Mouse (Mus musculus) heart, adult 2 months (tissue): ENCODE results near the gene Cmip. TPM values are rescaled to one million over a fixed set of nuclear protein-coding genes. Genes with fewer than 3 reads are reported as not detected.

Experiments used
- DNase-seq, 2 experiments: peaks; one replicate each; pipeline ENCODE4 v3.0.0; 2021
- H3K27ac ChIP-seq: fragments of 200-600 bp; 2 replicates; pipeline ENCODE4 v1.8.1; 2022
- H3K27me3 ChIP-seq: fragments of 200-500 bp; 2 replicates; pipeline ENCODE4 v1.6.1; 2012; ENCODE audit warnings: mild to moderate bottlenecking, low read length, inconsistent platforms, mixed read lengths; ENCODE audit not compliant: control insufficient read depth, insufficient read depth
- H3K36me3 ChIP-seq: fragments of 200-500 bp; 2 replicates; pipeline ENCODE4 v1.6.1; 2012; ENCODE audit warnings: low read length, inconsistent platforms; ENCODE audit not compliant: control insufficient read depth, insufficient read depth
- H3K4me1 ChIP-seq: fragments of 200-500 bp; 2 replicates; pipeline ENCODE4 v1.6.1; 2011; ENCODE audit warnings: low read length; ENCODE audit not compliant: control insufficient read depth, insufficient read depth
- H3K4me3 ChIP-seq: fragments of 200-600 bp; 2 replicates; pipeline ENCODE4 v1.8.1; 2022
- H3K79me2 ChIP-seq: fragments of 200-500 bp; replicated peaks from 2 replicates; pipeline ENCODE4 v1.6.1; 2012; ENCODE audit warnings: mild to moderate bottlenecking, inconsistent platforms, low read length, moderate library complexity, mixed read lengths; ENCODE audit not compliant: control insufficient read depth, insufficient read depth
- H3K9ac ChIP-seq: fragments of 200-500 bp; 2 replicates; pipeline ENCODE4 v1.6.1; 2012; ENCODE audit warnings: low read depth, mild to moderate bottlenecking, control low read depth, inconsistent platforms, low read length, mixed read lengths
- CTCF ChIP-seq: fragments of 200-600 bp; IDR thresholded peaks from 2 replicates; pipeline ENCODE4 v1.8.1; 2022; ENCODE audit warnings: antibody characterized with exemption, mild to moderate bottlenecking, moderate library complexity
- EP300 ChIP-seq: fragments of 200-500 bp; IDR thresholded peaks from 2 replicates; pipeline ENCODE4 v1.6.1; 2011; ENCODE audit warnings: low read depth, low read length, control low read depth; ENCODE audit not compliant: insufficient read depth
- POLR2A ChIP-seq: fragments of 200-500 bp; IDR thresholded peaks from 2 replicates; pipeline ENCODE4 v1.6.1; 2011; ENCODE audit warnings: mild to moderate bottlenecking, low read depth, low read length, control low read depth; ENCODE audit not compliant: insufficient read depth
- WGBS: fragments of 180-500 bp; shearing (Covaris S2); methylation state at CpG from one replicate; pipeline ENCODE4 v1.1.7; 2018; 5-methylcytosine and 5-hydroxymethylcytosine counted together
- intact Hi-C: fragments of 180-260 bp; cut with DNase I; formaldehyde crosslinking; loops from one replicate; pipeline ENCODE4 v1.15.1; 2025
- polyA plus RNA-seq: library from polyadenylated mRNA; depleted of rRNA; stranded (reverse); fragments of >200 nt; gene quantifications from 2 replicates; pipeline ENCODE4 v1.2.3, GENCODE M21; 2012
- total RNA-seq, 2 experiments: library from RNA; stranded (reverse); gene quantifications; 2 replicates each; pipeline ENCODE4 v1.2.3; 2021

The Cmip gene
- total and polyA plus RNA-seq, 3 experiments, result 13.6 to 20.8 (median 20.1) TPM

GRCm38 (mm10) chr8:117363291-117363690, 106.4 kb downstream of the Cmip start:
- Histone ChIP-seq H3K79me2 (no peaks in the 10 kb centered on the region), H3K9ac (no peak overlapping the region), H3K27me3 (no peaks in the 10 kb centered on the region), H3K36me3 (no peaks in the 10 kb centered on the region), H3K4me1 (peaks cover 27% of the 10 kb centered on the region), H3K4me3 (no peak overlapping the region), H3K27ac (no peak overlapping the region)
- TF ChIP-seq POLR2A, result no peak
- TF ChIP-seq EP300, result no peak
- TF ChIP-seq CTCF, result no peak
- peak; percentile 68 to 80 for DNase-seq
- 28% methylated on average over 10 of the region's 10 CpGs for WGBS
- intact Hi-C loops, result loop anchor here (2.0 to 10.0 kb wide), 2 partner anchors 16 to 108 kb away; partner anchors contain the start of gene Cmip

- WGBS, result 78% methylated on average over 19 of the region's 19 CpGs
- no peaks in the 10 kb centered on the region for H3K27me3 ChIP-seq
- H3K4me1 ChIP-seq, result peaks cover 37% of the 10 kb centered on the region
- no peaks in the 10 kb centered on the region for H3K36me3 ChIP-seq
- no peak overlapping the region for H3K9ac ChIP-seq
- H3K4me3 ChIP-seq, result no peak overlapping the region
- TF ChIP-seq EP300 (no peak), POLR2A (no peak), CTCF (no peak)
- peak in 1 of 2 experiments; percentile 46 for DNase-seq
- intact Hi-C loops, result loop anchor here (10.0 kb wide), 1 partner anchor 110 kb away; the partner anchor contains the start of gene Cmip
- no peak overlapping the region for H3K27ac ChIP-seq
- no peaks in the 10 kb centered on the region for H3K79me2 ChIP-seq
Measured at GRCm38 (mm10) chr8:117364374-117365160, 107.7 kb downstream of the Cmip start.

- TF ChIP-seq POLR2A (no peak), CTCF (peak; percentile 61), EP300 (no peak)
- Histone ChIP-seq H3K4me1 (peaks cover 50% of the 10 kb centered on the region), H3K4me3 (no peak overlapping the region), H3K27me3 (no peaks in the 10 kb centered on the region), H3K9ac (no peak overlapping the region), H3K27ac (no peak overlapping the region), H3K36me3 (no peaks in the 10 kb centered on the region), H3K79me2 (no peaks in the 10 kb centered on the region)
- DNase-seq, result no peak
- WGBS, result 54% methylated on average over 7 of the region's 7 CpGs
- intact Hi-C loops, result loop anchor here (10.0 kb wide), 1 partner anchor 112 kb away; the partner anchor contains the start of gene Cmip
Measured at GRCm38 (mm10) chr8:117366475-117366874, 109.6 kb downstream of the Cmip start.

GRCm38 (mm10) chr8:117367441-117367840, 110.6 kb downstream of the Cmip start:
- no peak overlapping the region for H3K27ac ChIP-seq
- peak in 1 of 2 experiments; percentile 50 for DNase-seq
- no peaks in the 10 kb centered on the region for H3K27me3 ChIP-seq
- H3K4me3 ChIP-seq, result no peak overlapping the region
- no peak overlapping the region for H3K9ac ChIP-seq
- TF ChIP-seq EP300, result no peak
- TF ChIP-seq POLR2A, result no peak
- no peak for TF ChIP-seq CTCF
- H3K36me3 ChIP-seq, result no peaks in the 10 kb centered on the region
- H3K4me1 ChIP-seq, result peaks cover 51% of the 10 kb centered on the region
- no peaks in the 10 kb centered on the region for H3K79me2 ChIP-seq
- intact Hi-C loops, result loop anchor here (10.0 kb wide), 1 partner anchor 113 kb away; the partner anchor contains the start of gene Cmip
- 57% methylated on average over 8 of the region's 8 CpGs for WGBS

GRCm38 (mm10) chr8:117368781-117369180, 111.9 kb downstream of the Cmip start:
- H3K79me2 ChIP-seq, result no peaks in the 10 kb centered on the region
- TF ChIP-seq POLR2A (no peak), EP300 (peak; percentile 69; the same call in 1 of the 2 replicates), CTCF (no peak)
- peaks cover 45% of the 10 kb centered on the region for H3K4me1 ChIP-seq
- H3K4me3 ChIP-seq, result no peak overlapping the region
- 33% methylated on average over 8 of the region's 8 CpGs for WGBS
- no peak overlapping the region for H3K9ac ChIP-seq
- peak overlapping the region; percentile 65 for H3K27ac ChIP-seq
- intact Hi-C loops, result loop anchor here (2.0 to 10.0 kb wide), 2 partner anchors 34 to 114 kb away; partner anchors contain the start of gene Cmip
- no peaks in the 10 kb centered on the region for H3K27me3 ChIP-seq
- peak; percentile 64 to 80 for DNase-seq
- H3K36me3 ChIP-seq, result no peaks in the 10 kb centered on the region

GRCm38 (mm10) chr8:117370009-117370408, 113.1 kb downstream of the Cmip start:
- Histone ChIP-seq H3K9ac (no peak overlapping the region), H3K79me2 (peaks cover 4% of the 10 kb centered on the region; the same call in 1 of the 2 replicates), H3K4me3 (no peak overlapping the region), H3K4me1 (peaks cover 40% of the 10 kb centered on the region), H3K36me3 (no peaks in the 10 kb centered on the region), H3K27ac (no peak overlapping the region), H3K27me3 (no peaks in the 10 kb centered on the region)
- intact Hi-C loops, result no loop called here
- DNase-seq, result no peak
- TF ChIP-seq POLR2A (no peak), EP300 (no peak), CTCF (no peak)
- 69% methylated on average over 8 of the region's 8 CpGs for WGBS
